Mouse (Mus musculus) erythroblast, embryonic 14.5 days (primary cell): ENCODE measurements around the gene Fam124b. TPM values are rescaled to one million over a fixed set of nuclear protein-coding genes. Genes with fewer than 3 reads are reported as not detected.

Experiments
- H3K27me3 ChIP-seq: 2 replicates; pipeline ENCODE4 v1.6.1; 2012; ENCODE audit warnings: inconsistent platforms; ENCODE audit not compliant: control insufficient read depth
- H3K36me3 ChIP-seq: 2 replicates; pipeline ENCODE4 v1.6.1; 2012; ENCODE audit warnings: mild to moderate bottlenecking, inconsistent platforms; ENCODE audit not compliant: control insufficient read depth
- H3K4me1 ChIP-seq: 2 replicates; pipeline ENCODE4 v1.6.1; 2012; ENCODE audit warnings: inconsistent platforms; ENCODE audit not compliant: control insufficient read depth
- H3K4me3 ChIP-seq: replicated peaks from 2 replicates; pipeline ENCODE3; 2012; ENCODE audit warnings: moderate library complexity, mild to moderate bottlenecking, inconsistent platforms
- H3K9me3 ChIP-seq: 2 replicates; pipeline ENCODE4 v1.6.1; 2012; ENCODE audit warnings: low read length, inconsistent platforms, mixed read lengths; ENCODE audit not compliant: control insufficient read depth
- GATA1 ChIP-seq: IDR thresholded peaks from 2 replicates; pipeline ENCODE4 v1.6.1; 2012; ENCODE audit warnings: low read length, inconsistent platforms, mixed read lengths
- TAL1 ChIP-seq: IDR thresholded peaks from 3 replicates; pipeline ENCODE4 v1.6.1; 2012; ENCODE audit warnings: low read length, inconsistent platforms, mixed read lengths
- polyA plus RNA-seq: library from polyadenylated mRNA; stranded (reverse); fragments of >175 nt; gene quantifications from 2 replicates; pipeline ENCODE4 v1.2.3, GENCODE M21; 2012

The Fam124b gene
- polyA plus RNA-seq, 1 experiment = not detected

- no peaks in the 10 kb centered on the region for H3K27me3 ChIP-seq
- H3K9me3 ChIP-seq = no peaks in the 10 kb centered on the region
- no peak for TF ChIP-seq TAL1
- TF ChIP-seq GATA1 = no peak
- H3K36me3 ChIP-seq = no peaks in the 10 kb centered on the region
- H3K4me3 ChIP-seq = no peak overlapping the region
- H3K4me1 ChIP-seq = no peaks in the 10 kb centered on the region
Observed at GRCm38 (mm10) chr1:80236951-80237702, 18.9 kb upstream of the Fam124b start.

GRCm38 (mm10) chr1:80236126-80236525 is 17.9 kb upstream of the Fam124b start:
- no peak overlapping the region for H3K4me3 ChIP-seq
- H3K4me1 ChIP-seq = no peaks in the 10 kb centered on the region
- H3K9me3 ChIP-seq = no peaks in the 10 kb centered on the region

GRCm38 (mm10) chr1:80230612-80231011 is 12.3 kb upstream of the Fam124b start:
- no peak overlapping the region for H3K4me3 ChIP-seq
- no peaks in the 10 kb centered on the region for H3K9me3 ChIP-seq
- no peaks in the 10 kb centered on the region for H3K4me1 ChIP-seq
- H3K36me3 ChIP-seq = no peaks in the 10 kb centered on the region
- no peak for TF ChIP-seq TAL1
- TF ChIP-seq GATA1 = no peak
- no peaks in the 10 kb centered on the region for H3K27me3 ChIP-seq

More at GRCm38 (mm10) chr1:80236126-80236525, 17.9 kb upstream of the Fam124b start:
- Histone ChIP-seq H3K36me3 (no peaks in the 10 kb centered on the region), H3K27me3 (no peaks in the 10 kb centered on the region)
- TF ChIP-seq TAL1 (no peak), GATA1 (no peak)

- H3K9me3 ChIP-seq = no peaks in the 10 kb centered on the region
- no peak overlapping the region for H3K4me3 ChIP-seq
- TF ChIP-seq GATA1 = no peak
- no peaks in the 10 kb centered on the region for H3K4me1 ChIP-seq
- no peaks in the 10 kb centered on the region for H3K36me3 ChIP-seq
- H3K27me3 ChIP-seq = no peaks in the 10 kb centered on the region
Observed at GRCm38 (mm10) chr1:80224839-80225412, 6.7 kb upstream of the Fam124b start.

GRCm38 (mm10) chr1:80221151-80221550 is 2.9 kb upstream of the Fam124b start:
- TF ChIP-seq GATA1 = no peak
- no peaks in the 10 kb centered on the region for H3K4me1 ChIP-seq
- H3K4me3 ChIP-seq = no peak overlapping the region
- H3K36me3 ChIP-seq = no peaks in the 10 kb centered on the region
- no peaks in the 10 kb centered on the region for H3K9me3 ChIP-seq
- no peaks in the 10 kb centered on the region for H3K27me3 ChIP-seq

- Histone ChIP-seq H3K9me3 (no peaks in the 10 kb centered on the region), H3K4me3 (no peak overlapping the region), H3K27me3 (no peaks in the 10 kb centered on the region), H3K36me3 (no peaks in the 10 kb centered on the region), H3K4me1 (no peaks in the 10 kb centered on the region)
- TF ChIP-seq GATA1 (no peak), TAL1 (no peak)
Observed at GRCm38 (mm10) chr1:80213826-80214225, 4.4 kb downstream of the Fam124b start.

GRCm38 (mm10) chr1:80213146-80213545 is 5.1 kb downstream of the Fam124b start:
- Histone ChIP-seq H3K4me1 (no peaks in the 10 kb centered on the region), H3K9me3 (no peaks in the 10 kb centered on the region), H3K36me3 (no peaks in the 10 kb centered on the region), H3K27me3 (no peaks in the 10 kb centered on the region), H3K4me3 (no peak overlapping the region)
- TF ChIP-seq TAL1 (no peak), GATA1 (no peak)

- TF ChIP-seq TAL1 = no peak
- no peak for TF ChIP-seq GATA1
- no peak overlapping the region for H3K4me3 ChIP-seq
- H3K27me3 ChIP-seq = no peaks in the 10 kb centered on the region
- no peaks in the 10 kb centered on the region for H3K4me1 ChIP-seq
- H3K36me3 ChIP-seq = no peaks in the 10 kb centered on the region
- no peaks in the 10 kb centered on the region for H3K9me3 ChIP-seq
Observed at GRCm38 (mm10) chr1:80202314-80202713, 16.0 kb downstream of the Fam124b start.

- H3K9me3 ChIP-seq = no peaks in the 10 kb centered on the region
Observed at GRCm38 (mm10) chr1:80192837-80193236, 25.4 kb downstream of the Fam124b start.

GRCm38 (mm10) chr1:80181414-80181805 is 36.9 kb downstream of the Fam124b start:
- Histone ChIP-seq H3K4me1 (no peaks in the 10 kb centered on the region), H3K9me3 (peaks cover 4% of the 10 kb centered on the region; the same call in 1 of the 2 replicates), H3K36me3 (no peaks in the 10 kb centered on the region), H3K4me3 (no peak overlapping the region), H3K27me3 (no peaks in the 10 kb centered on the region)
- TF ChIP-seq GATA1 (no peak), TAL1 (no peak)

More at GRCm38 (mm10) chr1:80192837-80193236, 25.4 kb downstream of the Fam124b start:
- Histone ChIP-seq H3K36me3 (no peaks in the 10 kb centered on the region), H3K4me3 (no peak overlapping the region), H3K27me3 (no peaks in the 10 kb centered on the region), H3K4me1 (no peaks in the 10 kb centered on the region)
- no peak for TF ChIP-seq GATA1
- TF ChIP-seq TAL1 = no peak
